Mouse (Mus musculus) heart, embryonic 11.5 days (tissue): ENCODE measurements around the gene Thsd4. TPM values are rescaled to one million over a fixed set of nuclear protein-coding genes. Genes with fewer than 3 reads are reported as not detected.

Experiments
- ATAC-seq: fragments of 200-750 bp; cut with Nextera tagmentation; replicated peaks from 2 replicates; pipeline ENCODE4 v1.8.0; 2017; ENCODE audit warnings: moderate library complexity; ENCODE audit not compliant: insufficient number of reproducible peaks, low FRiP score, low TSS enrichment
- H3K27ac ChIP-seq: fragments of 300-500 bp; sonication (generic); 2 replicates; pipeline ENCODE4 v1.5.1; 2014; ENCODE audit warnings: mild to moderate bottlenecking, low read depth, low read length
- H3K27me3 ChIP-seq: fragments of 300-500 bp; sonication (generic); 2 replicates; pipeline ENCODE4 v1.6.1; 2014; ENCODE audit warnings: mild to moderate bottlenecking, low read length, mixed read lengths; ENCODE audit not compliant: control insufficient read depth, insufficient read depth
- H3K36me3 ChIP-seq: fragments of 300-500 bp; sonication (generic); 2 replicates; pipeline ENCODE4 v1.6.1; 2014; ENCODE audit warnings: mild to moderate bottlenecking, low read length, moderate library complexity, mixed read lengths; ENCODE audit not compliant: control insufficient read depth, insufficient read depth
- H3K4me1 ChIP-seq: fragments of 300-500 bp; sonication (generic); 2 replicates; pipeline ENCODE4 v1.6.1; 2014; ENCODE audit warnings: low read length; ENCODE audit not compliant: control insufficient read depth, insufficient read depth
- H3K4me2 ChIP-seq: fragments of 300-500 bp; sonication (generic); 2 replicates; pipeline ENCODE4 v1.6.1; 2014; ENCODE audit warnings: mild to moderate bottlenecking, moderate library complexity
- H3K4me3 ChIP-seq: fragments of 300-500 bp; sonication (generic); 2 replicates; pipeline ENCODE4 v1.5.1; 2014; ENCODE audit warnings: low read depth, low read length
- H3K9ac ChIP-seq: fragments of 300-500 bp; sonication (generic); 2 replicates; pipeline ENCODE4 v1.6.1; 2014; ENCODE audit warnings: mild to moderate bottlenecking, low read depth, low read length, moderate library complexity
- H3K9me3 ChIP-seq: fragments of 300-500 bp; sonication (generic); replicated peaks from 2 replicates; pipeline ENCODE4 v1.6.1; 2016; ENCODE audit warnings: low read length; ENCODE audit not compliant: control insufficient read depth
- WGBS: fragments of 180-500 bp; shearing (Covaris S2); extraction: QIAGEN DNeasy Blood & Tissue Kit; methylation state at CpG from one replicate; pipeline ENCODE4 v1.1.7; 2014; ENCODE audit not compliant: insufficient replicate concordance; 5-methylcytosine and 5-hydroxymethylcytosine counted together
- polyA plus RNA-seq: library from polyadenylated mRNA; unstranded; fragments of >200 nt; fragmentation: Nextera tagmentation; extraction: Ambion mirVana; gene quantifications from 2 replicates; pipeline ENCODE4 v1.2.1, GENCODE M21; 2014

Gene Thsd4
- polyA plus RNA-seq, 1 experiment from 2014 or later: 14.6 TPM

GRCm38 (mm10) chr9:60454406-60455076, 67.3 kb downstream of the Thsd4 start:
- no peak for ATAC-seq
- Histone ChIP-seq H3K9ac (no peak overlapping the region), H3K4me1 (peaks cover 10% of the 10 kb centered on the region; the same call in 1 of the 2 replicates), H3K27me3 (no peaks in the 10 kb centered on the region), H3K4me2 (no peak overlapping the region), H3K36me3 (no peaks in the 10 kb centered on the region), H3K27ac (no peak overlapping the region), H3K4me3 (no peak overlapping the region), H3K9me3 (no peaks in the 10 kb centered on the region)
- 80% methylated on average over 13 of the region's 13 CpGs for whole genome bisulfite sequencing

DNA sequence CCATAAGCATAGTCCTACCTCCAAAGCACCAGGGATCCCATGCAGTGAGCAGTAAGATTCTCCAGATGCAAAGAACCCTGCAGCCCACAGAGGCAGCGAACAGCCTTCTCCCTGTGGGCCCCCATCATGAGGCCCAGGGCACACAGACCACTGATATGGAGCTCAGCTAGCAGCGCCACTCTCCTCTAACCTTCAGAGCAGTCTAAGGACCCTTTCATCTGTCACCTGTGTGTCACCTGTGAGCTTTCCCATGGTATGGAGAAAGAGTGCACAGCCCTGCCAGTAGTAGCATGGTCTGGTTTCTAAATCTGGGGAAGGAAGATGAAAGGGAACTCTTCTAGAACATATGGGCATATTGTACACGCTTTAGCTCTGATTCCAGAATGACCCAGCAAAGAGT, 72.3 kb downstream of the Thsd4 start:
- WGBS: 70% methylated on average over 3 of the region's 3 CpGs
- H3K4me2 ChIP-seq: no peak overlapping the region
- no peaks in the 10 kb centered on the region for H3K9me3 ChIP-seq
- H3K9ac ChIP-seq: no peak overlapping the region
- no peak for ATAC-seq
- H3K36me3 ChIP-seq: no peaks in the 10 kb centered on the region
- peaks cover 13% of the 10 kb centered on the region for H3K4me1 ChIP-seq
- no peaks in the 10 kb centered on the region for H3K27me3 ChIP-seq
- H3K4me3 ChIP-seq: no peak overlapping the region
- H3K27ac ChIP-seq: no peak overlapping the region

DNA sequence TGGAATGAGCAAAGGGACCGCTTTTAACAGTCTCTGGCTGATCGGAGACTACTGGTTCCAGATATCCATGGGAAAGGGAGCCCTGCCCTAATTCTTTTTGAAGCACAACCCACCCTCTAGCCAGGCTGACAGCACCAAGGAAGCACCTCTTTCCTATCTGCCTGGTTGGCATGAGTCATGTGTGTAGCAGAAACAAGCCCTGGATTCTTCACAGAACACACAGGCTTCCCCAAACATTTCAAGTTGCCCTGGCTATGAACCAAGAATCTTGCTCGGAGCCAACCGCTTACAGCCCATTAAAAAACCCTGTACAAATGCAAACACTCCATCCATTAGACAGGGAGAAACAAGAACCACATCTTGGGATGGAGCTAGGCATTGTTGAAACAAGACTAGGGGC, 76.0 kb downstream of the Thsd4 start:
- Histone ChIP-seq H3K9ac (no peak overlapping the region), H3K9me3 (no peaks in the 10 kb centered on the region), H3K4me2 (no peak overlapping the region), H3K27ac (no peak overlapping the region), H3K4me3 (no peak overlapping the region), H3K36me3 (no peaks in the 10 kb centered on the region), H3K4me1 (peaks cover 13% of the 10 kb centered on the region), H3K27me3 (no peaks in the 10 kb centered on the region)
- ATAC-seq: no peak
- 75% methylated on average over 4 of the region's 4 CpGs for WGBS

GRCm38 (mm10) chr9:60441274-60441902, 80.5 kb downstream of the Thsd4 start:
- Histone ChIP-seq H3K4me2 (no peak overlapping the region), H3K4me3 (no peak overlapping the region), H3K27me3 (no peaks in the 10 kb centered on the region), H3K27ac (no peak overlapping the region), H3K36me3 (no peaks in the 10 kb centered on the region), H3K9ac (no peak overlapping the region), H3K4me1 (peaks cover 6% of the 10 kb centered on the region; the same call in 1 of the 2 replicates), H3K9me3 (no peaks in the 10 kb centered on the region)
- no peak for ATAC-seq
- 59% methylated on average over 10 of the region's 10 CpGs for WGBS

DNA sequence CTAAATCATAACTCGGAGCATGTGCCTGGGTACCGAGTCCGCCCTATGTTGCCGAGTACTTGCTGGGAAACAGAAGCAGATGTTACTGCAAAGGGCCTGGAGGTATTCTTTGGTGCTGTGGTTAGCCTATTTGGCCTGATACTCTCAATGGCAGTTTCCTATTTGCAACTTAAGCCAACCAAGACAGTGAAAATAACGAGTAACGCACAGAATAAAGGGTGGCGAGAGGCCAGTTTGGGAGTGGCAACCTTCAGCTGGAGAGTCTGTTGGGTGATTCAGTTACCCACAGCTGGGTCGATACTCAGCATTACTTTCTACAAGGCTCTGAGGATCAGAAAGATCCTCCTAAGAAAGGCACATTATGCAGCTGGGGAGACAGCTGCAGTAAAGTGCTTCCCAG, 81.3 kb downstream of the Thsd4 start:
- H3K27ac ChIP-seq: no peak overlapping the region
- no peak overlapping the region for H3K4me3 ChIP-seq
- H3K36me3 ChIP-seq: no peaks in the 10 kb centered on the region
- peaks cover 2% of the 10 kb centered on the region; the same call in 1 of the 2 replicates for H3K4me1 ChIP-seq
- H3K9me3 ChIP-seq: no peaks in the 10 kb centered on the region
- H3K27me3 ChIP-seq: no peaks in the 10 kb centered on the region
- WGBS: 84% methylated on average over 8 of the region's 8 CpGs
- H3K9ac ChIP-seq: no peak overlapping the region
- H3K4me2 ChIP-seq: no peak overlapping the region
- ATAC-seq: no peak

GRCm38 (mm10) chr9:60436246-60436645, 85.6 kb downstream of the Thsd4 start:
- no peak overlapping the region for H3K9ac ChIP-seq
- H3K9me3 ChIP-seq: no peaks in the 10 kb centered on the region
- 87% methylated on average over 3 of the region's 3 CpGs for WGBS
- no peak for ATAC-seq
- no peak overlapping the region for H3K4me2 ChIP-seq
- no peaks in the 10 kb centered on the region for H3K27me3 ChIP-seq
- H3K4me3 ChIP-seq: no peak overlapping the region
- H3K27ac ChIP-seq: no peak overlapping the region
- no peaks in the 10 kb centered on the region for H3K36me3 ChIP-seq
- H3K4me1 ChIP-seq: no peaks in the 10 kb centered on the region

DNA sequence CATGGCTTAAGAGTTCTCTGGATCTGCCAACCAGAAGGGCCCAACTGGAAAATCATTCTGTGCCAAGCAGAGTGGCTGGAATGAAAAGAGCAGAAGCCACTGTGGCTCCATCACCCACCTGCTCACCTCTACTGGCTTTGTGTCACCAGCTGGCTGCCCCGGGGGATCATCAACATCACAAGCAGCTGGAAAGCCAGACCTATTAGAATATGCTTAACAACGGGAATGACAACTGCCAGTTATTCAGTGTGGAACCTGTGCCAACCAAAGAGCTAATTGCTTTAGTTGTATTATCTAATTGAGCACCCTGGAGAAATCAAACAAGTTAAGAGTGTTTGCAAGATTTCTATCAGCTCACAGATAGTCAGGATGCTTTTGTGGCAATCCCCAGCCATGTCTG, 87.8 kb downstream of the Thsd4 start:
- 45% methylated on average over 2 of the region's 2 CpGs for WGBS
- Histone ChIP-seq H3K36me3 (no peaks in the 10 kb centered on the region), H3K4me2 (no peak overlapping the region), H3K27ac (no peak overlapping the region), H3K4me3 (no peak overlapping the region), H3K4me1 (no peaks in the 10 kb centered on the region), H3K9ac (no peak overlapping the region), H3K27me3 (no peaks in the 10 kb centered on the region), H3K9me3 (no peaks in the 10 kb centered on the region)
- no peak for ATAC-seq

DNA sequence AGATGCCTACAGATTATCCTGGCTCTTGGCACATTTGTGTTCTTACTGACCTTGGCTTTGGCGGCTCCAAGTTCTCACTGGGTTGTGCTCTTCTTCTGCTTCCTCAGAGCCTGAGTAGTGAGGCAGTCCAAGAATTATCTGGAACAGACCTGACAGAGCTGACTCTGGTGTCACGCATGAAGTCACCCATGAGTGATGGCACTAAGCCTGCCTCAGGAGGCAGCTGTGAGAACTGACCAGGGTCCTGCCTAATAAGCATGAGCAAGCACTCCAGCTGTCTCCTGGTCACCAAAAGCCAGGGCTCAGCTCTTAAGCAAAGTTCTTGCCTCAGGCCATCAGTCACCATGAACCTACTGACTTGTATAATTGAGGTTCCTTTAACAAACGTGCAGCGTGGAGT, 89.9 kb downstream of the Thsd4 start:
- no peak overlapping the region for H3K4me3 ChIP-seq
- H3K27me3 ChIP-seq: no peaks in the 10 kb centered on the region
- 87% methylated on average over 4 of the region's 4 CpGs for WGBS
- H3K9me3 ChIP-seq: no peaks in the 10 kb centered on the region
- H3K36me3 ChIP-seq: no peaks in the 10 kb centered on the region
- no peak overlapping the region for H3K9ac ChIP-seq
- H3K4me1 ChIP-seq: no peaks in the 10 kb centered on the region
- no peak overlapping the region for H3K4me2 ChIP-seq
- no peak for ATAC-seq
- H3K27ac ChIP-seq: no peak overlapping the region

- no peaks in the 10 kb centered on the region for H3K4me1 ChIP-seq
- 83% methylated on average over 4 of the region's 4 CpGs for WGBS
- no peak overlapping the region for H3K27ac ChIP-seq
- ATAC-seq: no peak
- H3K36me3 ChIP-seq: no peaks in the 10 kb centered on the region
- no peak overlapping the region for H3K4me3 ChIP-seq
- no peaks in the 10 kb centered on the region for H3K27me3 ChIP-seq
- no peak overlapping the region for H3K4me2 ChIP-seq
- H3K9me3 ChIP-seq: no peaks in the 10 kb centered on the region
- no peak overlapping the region for H3K9ac ChIP-seq
Measured at GRCm38 (mm10) chr9:60430017-60430416, 91.8 kb downstream of the Thsd4 start.
